ENCODE assay signal across 8 mouse cellular contexts in genomic region chr12:105427039-105427757, GRCm38 (mm10). TPM values are rescaled to one million over a fixed set of nuclear protein-coding genes. Genes with fewer than 3 reads are reported as not detected.
DNase-seq lines count a peak whose midpoint lies in the region; ATAC-seq and TF ChIP-seq lines count a peak whose summit lies in the region.

No protein-coding gene starts in this region.

- H3K4me1 ChIP-seq in MEL (ENCODE audit: control insufficient read depth in 1 of 2, insufficient read depth in 2 of 2, low read length in 2 of 2): no peaks in the 10 kb centered on the region
- no peaks in the 10 kb centered on the region for H3K4me1 ChIP-seq in forebrain, embryonic 16.5 days (replicated peaks; ENCODE audit: control insufficient read depth, insufficient read depth, low read length)
- H3K4me1 ChIP-seq in liver, embryonic 14.5 days (replicated peaks; ENCODE audit: control insufficient read depth in 2 of 2, insufficient read depth in 2 of 2, low read length in 1 of 2): no peaks in the 10 kb centered on the region
- H3K4me1 ChIP-seq in neural tube, embryonic 15.5 days: peaks cover 7% of the 10 kb centered on the region; the same call in 1 of the 2 replicates

- TF ChIP-seq CTCF in MEL (IDR thresholded peaks at IDR 0.05 in 2 of 3, conservative IDR thresholded peaks at IDR 0.05 in 1 of 3; ENCODE audit: control insufficient read depth in 1 of 3, insufficient read depth in 1 of 3, low read depth in 2 of 3, low read length in 3 of 3, poor library complexity in 1 of 3, severe bottlenecking in 1 of 3): no peak
- TF ChIP-seq CTCF in liver, embryonic 14.5 days (IDR thresholded peaks at IDR 0.05; ENCODE audit: low read depth): peak; percentile 62

- intact Hi-C loops in heart, postnatal 14 days (cut with DNase I): loop anchor here (2.0 kb wide), 2 partner anchors 354 to 376 kb away; no protein-coding TSS in a partner anchor

- 23% methylated on average over 10 of the region's 10 CpGs for WGBS in forebrain, embryonic 16.5 days
- WGBS in liver, embryonic 14.5 days (ENCODE audit: insufficient replicate concordance): 27% methylated on average over 10 of the region's 10 CpGs
- 20% methylated on average over 10 of the region's 10 CpGs for WGBS in neural tube, embryonic 15.5 days

- H3K9me3 ChIP-seq in MEL (replicated peaks; ENCODE audit: insufficient read depth, low read length): no peaks in the 10 kb centered on the region
- H3K9me3 ChIP-seq in forebrain, embryonic 16.5 days (ENCODE audit: control insufficient read depth, low read length): no peaks in the 10 kb centered on the region
- H3K9me3 ChIP-seq in liver, embryonic 14.5 days (ENCODE audit: control insufficient read depth, low read length): no peaks in the 10 kb centered on the region
- H3K9me3 ChIP-seq in neural tube, embryonic 15.5 days (replicated peaks): no peaks in the 10 kb centered on the region

- H3K4me3 ChIP-seq in MEL (ENCODE audit: control insufficient read depth in 1 of 2, insufficient read depth in 1 of 2, low read depth in 2 of 2, low read length in 2 of 2): no peak overlapping the region
- no peak overlapping the region for H3K4me3 ChIP-seq in forebrain, embryonic 16.5 days (replicated peaks; ENCODE audit: low read length)
- H3K4me3 ChIP-seq in liver, embryonic 14.5 days (ENCODE audit: insufficient read depth in 1 of 2, low read depth in 2 of 2, low read length in 2 of 2): no peak overlapping the region
- no peak overlapping the region for H3K4me3 ChIP-seq in neural tube, embryonic 15.5 days (replicated peaks)

- H3K27ac ChIP-seq in MEL (ENCODE audit: control insufficient read depth, low read depth, low read length): no peak overlapping the region
- no peak overlapping the region for H3K27ac ChIP-seq in forebrain, embryonic 16.5 days (ENCODE audit: low read length)
- no peak overlapping the region for H3K27ac ChIP-seq in liver, embryonic 14.5 days
- H3K27ac ChIP-seq in neural tube, embryonic 15.5 days (replicated peaks): no peak overlapping the region

- no peak for TF ChIP-seq RAD21 in MEL (IDR thresholded peaks at IDR 0.05; ENCODE audit: low read depth, low read length)

- H3K4me2 ChIP-seq in forebrain, embryonic 16.5 days (ENCODE audit: low read length): no peak overlapping the region
- no peak overlapping the region for H3K4me2 ChIP-seq in liver, embryonic 14.5 days (ENCODE audit: low read depth)
- peak overlapping the region; percentile 40; the same call in 1 of the 2 replicates for H3K4me2 ChIP-seq in neural tube, embryonic 15.5 days

- H3K36me3 ChIP-seq in MEL (ENCODE audit: control insufficient read depth in 1 of 2, insufficient read depth in 2 of 2, low read length in 2 of 2): no peaks in the 10 kb centered on the region
- no peaks in the 10 kb centered on the region for H3K36me3 ChIP-seq in forebrain, embryonic 16.5 days (ENCODE audit: control insufficient read depth, insufficient read depth)
- H3K36me3 ChIP-seq in liver, embryonic 14.5 days (replicated peaks; ENCODE audit: control insufficient read depth, insufficient read depth, low read depth): no peaks in the 10 kb centered on the region
- H3K36me3 ChIP-seq in neural tube, embryonic 15.5 days: no peaks in the 10 kb centered on the region

- TF ChIP-seq POLR2A in MEL (IDR thresholded peaks at IDR 0.05; ENCODE audit: control insufficient read depth in 1 of 2, insufficient read depth in 1 of 2, low read depth in 1 of 2, low read length in 2 of 2, poor library complexity in 1 of 2): no peak

- H3K27me3 ChIP-seq in MEL (ENCODE audit: control insufficient read depth in 1 of 2, insufficient read depth in 2 of 2, low read length in 2 of 2): no peaks in the 10 kb centered on the region
- H3K27me3 ChIP-seq in forebrain, embryonic 16.5 days (replicated peaks; ENCODE audit: control insufficient read depth, insufficient read depth, low read length): no peaks in the 10 kb centered on the region
- no peaks in the 10 kb centered on the region for H3K27me3 ChIP-seq in liver, embryonic 14.5 days (ENCODE audit: control insufficient read depth, insufficient read depth, low read length)
- H3K27me3 ChIP-seq in neural tube, embryonic 15.5 days (replicated peaks): 0 out of 2 replicates have a peak, but pooled peaks cover 3% of the 10 kb centered on the region

- TF ChIP-seq EP300 in MEL (IDR thresholded peaks at IDR 0.05; ENCODE audit: low read depth in 1 of 2, low read length in 2 of 2): no peak
- no peak for TF ChIP-seq EP300 in liver, embryonic 14.5 days (IDR thresholded peaks at IDR 0.05; ENCODE audit: low read depth)

- DNase-seq in MEL (ENCODE audit: low read depth, low spot score): peak; percentile 3
- DNase-seq in cerebellum, adult 18-20 months: peak; percentile 73 to 78
- DNase-seq in heart, postnatal 14 days: peak; percentile 54 to 73
- DNase-seq in kidney, postnatal 36 days: peak; percentile 79 to 85
- DNase-seq in liver, embryonic 14.5 days (ENCODE audit: low read depth in 3 of 3, low spot score in 3 of 3): peak; percentile 15 to 38 (median 16)
- DNase-seq in thymus, postnatal 36 days: peak; percentile 3 to 10

- peak; percentile 70 for ATAC-seq in forebrain, embryonic 16.5 days
- no peak for ATAC-seq in liver, embryonic 14.5 days (ENCODE audit: insufficient read depth)
- peak; percentile 83 for ATAC-seq in neural tube, embryonic 15.5 days (ENCODE audit: low FRiP score)

- no peak overlapping the region for H3K9ac ChIP-seq in MEL (ENCODE audit: control insufficient read depth, low read depth, low read length, poor library complexity, severe bottlenecking)
- H3K9ac ChIP-seq in forebrain, embryonic 16.5 days (replicated peaks; ENCODE audit: low read depth, low read length): no peak overlapping the region
- H3K9ac ChIP-seq in liver, embryonic 14.5 days (replicated peaks): no peak overlapping the region
- no peak overlapping the region for H3K9ac ChIP-seq in neural tube, embryonic 15.5 days (replicated peaks)

- H3K79me2 ChIP-seq in MEL (ENCODE audit: control insufficient read depth, insufficient read depth, low read length, poor library complexity): no peaks in the 10 kb centered on the region

TF ChIP-seq in MEL, 35 proteins besides CTCF, POLR2A, EP300 and RAD21:
- TF ChIP-seq MAZ (IDR thresholded peaks at IDR 0.05; ENCODE audit: low read depth, low read length) (no peak), USF1 (IDR thresholded peaks at IDR 0.05; ENCODE audit: low read depth, low read length) (no peak), CHD1 (IDR thresholded peaks at IDR 0.05; ENCODE audit: low read depth, low read length) (no peak), GABPA (IDR thresholded peaks at IDR 0.05; ENCODE audit: low read depth, low read length) (no peak), ELF1 (IDR thresholded peaks at IDR 0.05; ENCODE audit: low read depth, low read length) (no peak), MYB (IDR thresholded peaks at IDR 0.05; ENCODE audit: low read depth, low read length) (no peak), JUND (IDR thresholded peaks at IDR 0.05; ENCODE audit: low read depth, low read length) (no peak), MXI1 (IDR thresholded peaks at IDR 0.05; ENCODE audit: low read depth, low read length) (no peak), MEF2A (IDR thresholded peaks at IDR 0.05; ENCODE audit: extremely low read depth, insufficient replicate concordance, low read depth, low read length, poor library complexity, severe bottlenecking) (no peak), HCFC1 (IDR thresholded peaks at IDR 0.05; ENCODE audit: low read depth, low read length) (no peak), CHD2 (IDR thresholded peaks at IDR 0.05; ENCODE audit: low read length) (no peak), TBP (IDR thresholded peaks at IDR 0.05; ENCODE audit: low read depth, low read length) (no peak), NELFE (IDR thresholded peaks at IDR 0.05; ENCODE audit: low read depth, low read length) (no peak), MAFK (IDR thresholded peaks at IDR 0.05; ENCODE audit: borderline replicate concordance, low read depth, low read length) (no peak), MYC (IDR thresholded peaks at IDR 0.05; ENCODE audit: low read depth, low read length) (no peak)
TF ChIP-seq in MEL: peak in this region for 0.

RNA-seq across cellular contexts. Expression of gene D430019H16Rik, which starts 26.5 kb away (rescaled TPM):
- not detected in 2 replicates for total RNA-seq in MEL (2012; rRNA removed)
- not detected for polyA plus RNA-seq in MEL (2012; ENCODE audit: insufficient read depth in 1 of 2, insufficient read length in 2 of 2, low read depth in 1 of 2, low replicate concordance in 2 of 2, missing spikeins in 1 of 2)
- 14.0 and 17.8 TPM in 2 replicates for polyA plus RNA-seq in forebrain, embryonic 16.5 days (2015; fragmentation: Nextera tagmentation; extraction: Ambion mirVana)
- total RNA-seq in heart, postnatal 14 days (2021): under 1 TPM; 0.44 to 0.55 TPM
- polyA plus RNA-seq in liver, embryonic 14.5 days (2012; rRNA removed): 0.23 and 0.26 TPM in 2 replicates
- 0.03 TPM in 2 replicates for polyA plus RNA-seq in liver, embryonic 14.5 days (2014; fragmentation: Nextera tagmentation; extraction: Ambion mirVana)
- polyA plus RNA-seq in neural tube, embryonic 15.5 days (2015; fragmentation: Nextera tagmentation; extraction: Ambion mirVana): 9.2 and 11.3 TPM in 2 replicates

Comparison
In these comparisons a context has a peak if more than half of its experiments do, and no peak if none do; other contexts are left out.
1. DNase-seq: peak in every context shown above with its lines; median percentile 82 in kidney, postnatal 36 days; 76 in cerebellum, adult 18-20 months; 64 in heart, postnatal 14 days; 16 in liver, embryonic 14.5 days; 6 in thymus, postnatal 36 days; 3 in MEL.